Mouse (Mus musculus) ovary, adult 18-20 months (tissue): ENCODE measurements at regions not wholly inside any gene's neighbourhood (a gene's known extent, or its start where the extent isn't known, plus 50 kb on each side); places are given as distances from the start of the nearest gene placed in this dataset.
"Not testable (repeated sequence)": the region's sequence is repeated elsewhere in the genome, so short reads cannot be mapped to it uniquely, and the experiment has no call there.

Experiments
- DNase-seq: peaks from one replicate; pipeline ENCODE4 v3.0.0; 2022; ENCODE audit warnings: low spot score, mixed read lengths

- no peak for DNase-seq
Measured at GRCm38 (mm10) chr7:82047456-82047855, 55.4 kb upstream of the Bnc1 start.

DNA sequence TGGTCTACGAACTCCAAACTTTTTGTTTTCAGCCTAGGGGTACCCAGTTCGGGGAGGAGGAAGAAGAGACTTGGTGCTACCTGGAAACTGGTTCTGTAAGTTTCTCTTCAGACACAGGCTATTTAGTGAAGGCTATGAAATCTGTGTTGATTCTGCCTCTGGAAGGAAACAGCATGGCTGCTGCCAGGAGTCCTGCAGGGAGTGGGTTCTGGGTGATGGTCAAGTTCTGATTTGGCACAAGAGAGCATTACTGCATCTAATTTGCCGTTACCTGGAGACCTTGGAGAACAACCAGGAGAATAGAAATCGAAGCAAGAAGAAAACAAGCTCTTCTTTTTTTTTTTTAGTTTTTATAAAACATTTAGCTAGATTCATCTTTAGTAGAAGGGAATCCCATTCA, 61.3 kb upstream of the Bnc1 start:
- no peak for DNase-seq

- DNase-seq: peak; percentile 56
Measured at GRCm38 (mm10) chr7:82056551-82057230, 64.6 kb upstream of the Bnc1 start.

DNA sequence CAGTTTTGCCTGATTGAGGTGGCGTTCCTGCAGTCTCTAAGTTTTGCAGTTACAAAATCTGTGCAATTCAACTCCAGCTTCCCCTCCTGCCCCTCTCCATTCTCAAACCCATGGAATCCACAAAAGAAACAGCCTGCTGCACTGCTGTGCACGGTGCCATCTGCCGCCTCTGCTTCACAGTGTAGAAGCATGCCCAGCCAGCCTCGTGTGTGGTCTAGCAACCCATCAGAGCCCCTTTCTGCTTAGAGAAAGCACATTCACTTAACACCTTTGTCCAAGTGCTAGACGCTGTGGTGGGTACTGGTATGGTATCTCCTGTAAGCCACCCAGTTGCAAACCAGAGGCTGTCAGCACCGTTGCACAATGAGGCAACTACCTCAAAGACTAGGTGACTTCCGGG, 71.3 kb upstream of the Bnc1 start:
- DNase-seq: no peak

- no peak for DNase-seq
Measured at GRCm38 (mm10) chr7:82069629-82070450, 77.7 kb upstream of the Bnc1 start.

- DNase-seq: no peak
Measured at GRCm38 (mm10) chr7:82070946-82071727, 79.0 kb upstream of the Bnc1 start.

- DNase-seq: no peak
Measured at GRCm38 (mm10) chr7:82075359-82075758, 83.3 kb upstream of the Bnc1 start.

DNA sequence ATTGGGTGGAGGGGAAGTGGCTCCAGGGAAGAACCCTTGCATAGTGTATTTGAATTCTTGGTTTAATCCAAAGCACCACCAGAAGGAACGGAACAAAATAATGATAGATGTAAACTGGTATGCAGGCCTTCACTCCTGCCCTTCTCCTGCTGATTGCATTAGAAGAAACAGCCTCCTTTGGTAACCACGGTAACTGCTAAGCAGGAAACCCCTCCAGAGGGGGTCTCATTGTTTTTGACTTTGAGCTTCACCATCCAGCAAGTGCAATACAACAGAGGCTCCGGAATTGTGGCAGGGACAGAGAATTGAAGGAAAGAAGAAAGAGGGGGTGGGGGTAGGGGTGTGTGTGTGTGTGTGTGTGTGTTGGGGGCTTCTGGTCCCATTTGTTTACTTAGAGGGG, 89.8 kb upstream of the Bnc1 start:
- no peak for DNase-seq

DNA sequence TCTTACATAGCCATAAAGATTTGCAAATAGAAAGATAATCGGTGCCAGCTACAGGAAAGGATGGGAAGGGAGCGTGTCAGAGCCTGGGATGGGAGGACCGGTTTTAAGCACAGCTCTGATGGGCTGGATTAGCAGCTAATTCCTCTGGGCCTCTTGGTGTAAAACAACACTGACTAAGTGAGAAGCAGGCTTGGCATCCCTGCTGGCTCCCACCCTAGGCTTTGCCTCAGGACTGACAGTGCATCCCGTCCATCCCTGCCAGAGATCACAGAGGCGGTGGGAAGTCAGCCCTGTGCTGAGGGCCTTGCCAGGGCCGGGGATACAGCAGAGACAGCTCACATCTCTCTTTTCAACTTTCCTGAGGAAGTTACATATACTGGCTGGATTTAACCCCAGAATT, 90.8 kb upstream of the Sh3gl3 start:
- DNase-seq: no peak

- no peak for DNase-seq
Measured at GRCm38 (mm10) chr7:82084473-82084872, 89.2 kb upstream of the Sh3gl3 start.

DNA sequence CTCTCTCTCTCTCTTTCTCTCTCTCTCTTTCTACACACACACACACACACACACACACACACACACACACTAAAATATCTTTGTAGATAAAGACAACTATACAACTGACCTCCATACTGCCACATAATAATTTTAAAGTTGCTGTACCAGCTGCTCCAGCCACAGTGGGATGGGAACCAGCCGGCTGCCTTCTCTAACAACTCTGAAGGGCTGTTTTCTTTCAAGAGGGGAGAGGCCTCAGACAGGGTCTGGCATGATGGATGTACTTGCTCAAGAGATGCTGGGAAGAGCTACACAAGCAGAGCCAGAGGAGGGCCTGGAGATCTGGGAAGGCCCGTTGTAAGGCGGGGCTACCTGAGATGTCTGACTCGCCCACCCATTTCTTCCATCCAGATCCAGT, 88.4 kb upstream of the Sh3gl3 start:
- no peak for DNase-seq

GRCm38 (mm10) chr7:82098136-82098535, 75.5 kb upstream of the Sh3gl3 start:
- no peak for DNase-seq

DNA sequence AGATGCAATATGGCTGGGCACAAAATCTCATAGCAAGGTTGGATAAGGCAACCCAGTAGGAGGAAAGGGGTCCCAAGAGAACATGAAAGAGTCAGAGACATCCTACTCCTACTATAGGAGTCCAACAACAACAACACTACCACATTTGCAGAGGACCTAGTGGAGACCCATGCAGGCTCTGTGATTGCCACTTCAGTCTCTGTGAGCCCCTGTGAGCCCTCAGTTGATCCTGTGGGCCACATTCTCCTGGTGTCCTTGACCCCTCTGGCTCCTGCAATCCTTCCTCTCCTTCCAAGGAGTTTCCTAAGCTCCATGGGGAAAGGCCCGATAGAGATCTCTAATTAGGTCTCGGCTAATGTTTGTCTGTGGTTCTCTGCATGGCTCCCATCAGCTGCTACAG, 72.3 kb upstream of the Sh3gl3 start:
- no peak for DNase-seq

DNA sequence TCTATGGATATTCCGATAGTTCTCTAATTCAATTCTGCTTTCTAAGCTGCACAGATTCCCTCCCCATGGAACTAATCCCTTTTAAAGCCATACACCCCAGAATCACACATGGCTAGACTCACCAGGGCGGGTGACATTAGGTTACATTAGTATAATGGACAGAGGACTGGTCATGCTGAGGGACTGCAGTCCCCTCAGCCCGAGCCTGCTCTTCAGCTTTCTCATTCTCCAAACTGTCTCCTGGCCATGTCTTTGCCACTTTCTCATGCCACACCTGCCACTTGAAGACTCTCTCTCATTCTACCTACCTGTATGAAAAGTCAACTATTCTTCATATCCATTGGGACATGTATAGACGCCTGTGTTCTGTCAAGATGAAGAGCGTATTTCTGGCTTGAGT, 68.0 kb upstream of the Sh3gl3 start:
- DNase-seq: no peak

- DNase-seq: not testable (repeated sequence)
Measured at GRCm38 (mm10) chr7:82109141-82109540, 64.5 kb upstream of the Sh3gl3 start.

GRCm38 (mm10) chr7:82109550-82109949, 64.1 kb upstream of the Sh3gl3 start:
- DNase-seq: no peak

DNA sequence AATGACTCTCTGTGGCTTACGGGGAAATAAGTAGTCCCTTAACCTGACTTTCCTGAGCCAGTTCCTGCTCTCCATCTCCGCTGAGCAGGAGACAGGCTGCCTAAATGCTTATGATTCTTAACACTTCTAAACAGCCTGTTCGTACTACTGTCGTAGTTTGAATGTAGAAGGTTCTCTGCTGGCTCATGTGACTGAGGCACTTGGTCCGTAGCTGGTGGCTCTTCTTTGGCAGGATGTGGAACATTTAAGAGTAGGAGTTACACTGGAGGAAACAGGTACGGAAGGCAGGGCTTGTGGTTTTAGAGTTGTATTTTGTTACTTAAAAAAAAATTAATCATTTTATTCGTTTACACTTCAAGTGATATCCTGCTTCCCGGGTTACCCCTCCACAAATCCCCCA, 63.7 kb upstream of the Sh3gl3 start:
- DNase-seq: no peak

DNA sequence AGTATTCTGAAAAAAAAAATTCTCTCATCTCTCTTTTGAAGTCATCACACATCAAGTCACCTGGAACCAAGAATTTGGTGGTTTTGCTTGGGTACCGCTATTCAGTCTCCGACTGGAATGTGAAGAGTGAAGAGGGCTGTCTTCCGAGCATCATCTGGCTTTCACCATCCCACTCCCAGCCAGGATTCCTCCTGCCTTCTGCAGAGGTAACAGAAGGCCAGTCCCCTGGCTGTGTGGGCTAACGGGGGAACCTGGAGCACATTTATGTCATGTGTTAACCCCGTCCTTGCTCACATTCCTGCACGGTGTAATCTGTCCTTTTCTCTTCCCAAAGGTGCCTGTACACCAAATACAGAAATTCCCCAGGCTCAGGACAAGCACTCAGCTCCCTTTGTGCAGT, 61.6 kb upstream of the Sh3gl3 start:
- DNase-seq: no peak

DNA sequence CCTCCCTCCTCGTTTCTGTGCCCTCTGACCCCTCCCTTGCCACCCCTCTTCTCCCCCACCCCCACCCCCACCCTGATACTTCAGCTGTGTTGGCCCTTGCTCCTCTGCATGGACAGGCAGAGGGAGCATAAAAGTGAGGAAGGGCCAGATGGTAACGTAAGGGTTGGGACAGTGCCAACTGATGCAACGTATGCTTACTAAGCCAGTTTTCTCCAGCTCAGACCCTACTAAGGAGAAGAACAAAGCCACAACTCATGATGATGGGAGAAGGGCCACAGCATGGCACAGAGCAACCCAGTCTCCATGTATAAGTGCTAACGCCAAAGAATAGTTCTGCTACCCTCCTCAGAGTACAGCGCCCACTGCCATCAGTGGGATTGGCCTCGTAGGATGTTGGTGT, 58.0 kb upstream of the Sh3gl3 start:
- DNase-seq: no peak

GRCm38 (mm10) chr7:82119266-82119665, 54.4 kb upstream of the Sh3gl3 start:
- DNase-seq: peak; percentile 28

DNA sequence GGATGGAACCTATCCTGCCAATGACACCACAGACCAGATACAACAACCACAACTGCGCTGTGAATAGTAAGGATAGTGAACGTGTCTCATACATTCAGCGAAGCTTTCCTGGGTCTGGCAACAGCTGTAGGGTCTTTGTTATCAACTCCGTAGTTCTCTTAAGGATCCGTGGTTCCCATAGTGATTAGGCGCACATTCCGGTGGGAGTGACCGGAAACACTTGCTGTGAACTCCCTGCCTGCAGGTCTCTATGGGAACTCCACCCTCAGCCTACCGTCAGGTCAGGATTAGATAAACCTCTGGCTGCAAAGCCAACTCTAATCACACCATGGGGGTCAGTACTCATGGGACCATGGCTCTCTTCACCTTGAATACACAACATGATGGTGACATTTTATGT, 53.8 kb upstream of the Sh3gl3 start:
- no peak for DNase-seq

- DNase-seq: peak; percentile 16
Measured at GRCm38 (mm10) chr7:82121746-82122145, 51.9 kb upstream of the Sh3gl3 start.
